Comparison of ENCODE assay signal across 8 mouse cellular contexts in the genomic region with DNA sequence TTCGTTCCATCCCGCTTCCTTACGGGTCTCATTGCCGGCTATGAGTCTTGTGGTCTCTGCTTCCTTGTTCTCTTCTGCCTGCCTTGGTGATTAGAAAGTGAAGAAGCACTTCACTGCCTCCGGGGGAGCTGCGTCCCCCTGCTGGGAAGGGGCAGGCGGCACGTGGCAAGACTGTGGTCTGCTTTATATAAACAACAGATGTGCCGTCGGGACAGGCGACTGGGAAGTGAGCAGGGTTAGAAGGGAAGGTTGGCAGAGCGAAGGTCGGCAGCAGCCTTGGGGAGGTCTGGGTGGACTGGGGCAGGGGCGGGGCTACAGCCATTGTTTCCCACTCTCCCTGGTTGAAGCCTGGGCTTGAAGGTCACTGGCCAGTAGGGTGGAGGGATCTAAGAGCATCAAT. TPM values are rescaled to one million over a fixed set of nuclear protein-coding genes. Genes with fewer than 3 reads are reported as not detected.
DNase-seq lines count a peak whose midpoint lies in the region; ATAC-seq and TF ChIP-seq lines count a peak whose summit lies in the region.

No protein-coding gene starts in this region.

- peak overlapping the region; percentile 97 for H3K4me2 ChIP-seq in forebrain, embryonic 15.5 days (replicated peaks)

- no peaks in the 10 kb centered on the region for H3K4me1 ChIP-seq in bone marrow macrophage, adult 2 months (ENCODE audit: control insufficient read depth, insufficient read depth, low read length)
- H3K4me1 ChIP-seq in forebrain, embryonic 15.5 days: peaks cover 32% of the 10 kb centered on the region
- peaks cover 42% of the 10 kb centered on the region for H3K4me1 ChIP-seq in midbrain, embryonic 10.5 days

- peaks cover 11% of the 10 kb centered on the region for H3K36me3 ChIP-seq in forebrain, embryonic 15.5 days
- peaks cover 12% of the 10 kb centered on the region for H3K36me3 ChIP-seq in midbrain, embryonic 10.5 days

- DNase-seq in left cerebral cortex, adult 18-20 months (ENCODE audit: low spot score in 2 of 2): peak; percentile 37 to 39
- DNase-seq in left cerebral cortex, adult 11 months (ENCODE audit: low spot score): no peak
- peak; percentile 46 for DNase-seq in kidney, postnatal 10 days
- DNase-seq in midbrain, embryonic 10.5 days (ENCODE audit: low spot score): peak; percentile 68
- DNase-seq in thymus, postnatal 14 days: peak; percentile 41
- no peak for DNase-seq in natural killer cell, adult 2 months (ENCODE audit: low spot score in 2 of 2)

- TF ChIP-seq CTCF in bone marrow macrophage, adult 2 months (IDR thresholded peaks at IDR 0.05; ENCODE audit: low read depth, low read length): no peak

- no peak for ATAC-seq in forebrain, embryonic 15.5 days (replicated peaks)

- H3K4me3 ChIP-seq in bone marrow macrophage, adult 2 months (ENCODE audit: insufficient read depth, low read length): peak overlapping the region; percentile 47
- peak overlapping the region; percentile 61 for H3K4me3 ChIP-seq in forebrain, embryonic 15.5 days
- peak overlapping the region; percentile 71 for H3K4me3 ChIP-seq in midbrain, embryonic 10.5 days

- H3K9me3 ChIP-seq in forebrain, embryonic 15.5 days: no peaks in the 10 kb centered on the region
- H3K9me3 ChIP-seq in midbrain, embryonic 10.5 days (replicated peaks): no peaks in the 10 kb centered on the region

- H3K27ac ChIP-seq in bone marrow macrophage, adult 2 months (ENCODE audit: insufficient read depth, low read depth, low read length): no peak overlapping the region
- no peak overlapping the region for H3K27ac ChIP-seq in forebrain, embryonic 15.5 days (replicated peaks)
- peak overlapping the region; percentile 69 for H3K27ac ChIP-seq in midbrain, embryonic 10.5 days (replicated peaks)

- WGBS in forebrain, embryonic 15.5 days: under 1% methylated on average over 14 of the region's 14 CpGs
- WGBS in midbrain, embryonic 10.5 days: under 1% methylated on average over 14 of the region's 14 CpGs

- peak overlapping the region; percentile 64 for H3K9ac ChIP-seq in forebrain, embryonic 15.5 days (replicated peaks)

- no peak for TF ChIP-seq POLR2A in bone marrow macrophage, adult 2 months (IDR thresholded peaks at IDR 0.05; ENCODE audit: borderline replicate concordance, low read depth, low read length)

- H3K27me3 ChIP-seq in forebrain, embryonic 15.5 days: peaks cover 15% of the 10 kb centered on the region; the same call in 1 of the 2 replicates
- H3K27me3 ChIP-seq in midbrain, embryonic 10.5 days (ENCODE audit: low read depth, poor library complexity, severe bottlenecking): peaks cover 96% of the 10 kb centered on the region

RNA-seq across cellular contexts. Expression of gene Kif17, which starts 1.6 kb away (rescaled TPM):
- total RNA-seq in left cerebral cortex, adult 18-20 months (2021): 10 to 100 TPM; 28.8 to 33.0 TPM
- polyA plus RNA-seq in bone marrow macrophage, adult 2 months (2012; ENCODE audit: insufficient read depth, insufficient read length, missing spikeins): not detected in 2 replicates
- 1.4 and 1.6 TPM in 2 replicates for polyA plus RNA-seq in forebrain, embryonic 15.5 days (2015; fragmentation: Nextera tagmentation; extraction: Ambion mirVana)
- polyA plus RNA-seq in midbrain, embryonic 10.5 days (2016; fragmentation: Nextera tagmentation; extraction: Ambion mirVana): 0.53 and 0.55 TPM in 2 replicates

RNA-seq across cellular contexts. Expression of gene Sh2d5, which starts 1.6 kb away (rescaled TPM):
- total RNA-seq in left cerebral cortex, adult 18-20 months (2021): 10 to 100 TPM; 71.7 to 83.2 TPM
- polyA plus RNA-seq in bone marrow macrophage, adult 2 months (2012; ENCODE audit: insufficient read depth, insufficient read length, missing spikeins): 0.16 TPM in 1 of 2 replicates, not detected in the other
- 5.9 and 6.8 TPM in 2 replicates for polyA plus RNA-seq in forebrain, embryonic 15.5 days (2015; fragmentation: Nextera tagmentation; extraction: Ambion mirVana)
- 0.83 and 1.3 TPM in 2 replicates for polyA plus RNA-seq in midbrain, embryonic 10.5 days (2016; fragmentation: Nextera tagmentation; extraction: Ambion mirVana)

RNA-seq across cellular contexts. Expression of gene Hp1bp3, which starts 35.7 kb away (rescaled TPM):
- 100 to 1,000 TPM; 189 to 191 TPM for total RNA-seq in left cerebral cortex, adult 18-20 months (2021)
- polyA plus RNA-seq in bone marrow macrophage, adult 2 months (2012; ENCODE audit: insufficient read depth, insufficient read length, missing spikeins): 141 TPM in 2 replicates
- 261 and 262 TPM in 2 replicates for polyA plus RNA-seq in forebrain, embryonic 15.5 days (2015; fragmentation: Nextera tagmentation; extraction: Ambion mirVana)
- polyA plus RNA-seq in midbrain, embryonic 10.5 days (2016; fragmentation: Nextera tagmentation; extraction: Ambion mirVana): 153 and 178 TPM in 2 replicates

RNA-seq across cellular contexts. Expression of gene Ddost, which starts 52.7 kb away (rescaled TPM):
- 10 to 100 TPM; 93.2 to 93.8 TPM for total RNA-seq in left cerebral cortex, adult 18-20 months (2021)
- 112 and 119 TPM in 2 replicates for polyA plus RNA-seq in bone marrow macrophage, adult 2 months (2012; ENCODE audit: insufficient read depth, insufficient read length, missing spikeins)
- polyA plus RNA-seq in forebrain, embryonic 15.5 days (2015; fragmentation: Nextera tagmentation; extraction: Ambion mirVana): 178 and 183 TPM in 2 replicates
- 281 and 282 TPM in 2 replicates for polyA plus RNA-seq in midbrain, embryonic 10.5 days (2016; fragmentation: Nextera tagmentation; extraction: Ambion mirVana)

Comparison
In these comparisons a context has a peak if more than half of its experiments do, and no peak if none do; other contexts are left out.
1. DNase-seq: peak in left cerebral cortex, adult 18-20 months (2 of 2), kidney, postnatal 10 days (single experiment), midbrain, embryonic 10.5 days (single experiment) and thymus, postnatal 14 days (single experiment); none in left cerebral cortex, adult 11 months (single experiment) and natural killer cell, adult 2 months (0 of 2).
2. Peak in every context shown above with its lines, with median percentiles within 50 percentile points of each other: H3K4me3 ChIP-seq.